Mouse (Mus musculus): ENCODE results near the gene Csnk1g1. TPM values are rescaled to one million over a fixed set of nuclear protein-coding genes. Genes with fewer than 3 reads are reported as not detected.

Csnk1g1 gene
- polyA plus RNA-seq, 1 experiment from 2014 or later = 3.1 TPM

GRCm38 (mm10) chr9:65913976-65914375, 5.3 kb downstream of the Csnk1g1 start:
- H3K4me3 ChIP-seq (replicated peaks) = no peak overlapping the region
- no peak overlapping the region for H3K27ac ChIP-seq (replicated peaks)
- no peak overlapping the region for H3K4me2 ChIP-seq
- H3K27me3 ChIP-seq = no peaks in the 10 kb centered on the region
- no peak for ATAC-seq (ENCODE audit: insufficient read depth)
- no peak overlapping the region for H3K9ac ChIP-seq
- H3K4me1 ChIP-seq (replicated peaks) = peaks cover 40% of the 10 kb centered on the region
- 60% methylated on average over 2 of the region's 2 CpGs for WGBS (ENCODE audit: insufficient replicate concordance)
- H3K36me3 ChIP-seq (replicated peaks) = no peaks in the 10 kb centered on the region
- H3K9me3 ChIP-seq (replicated peaks) = no peaks in the 10 kb centered on the region

- Histone ChIP-seq H3K27ac (replicated peaks) (no peak overlapping the region), H3K9me3 (replicated peaks) (no peaks in the 10 kb centered on the region), H3K4me2 (no peak overlapping the region), H3K4me3 (replicated peaks) (no peak overlapping the region), H3K9ac (no peak overlapping the region), H3K27me3 (no peaks in the 10 kb centered on the region), H3K36me3 (replicated peaks) (no peaks in the 10 kb centered on the region), H3K4me1 (replicated peaks) (peaks cover 24% of the 10 kb centered on the region)
- peak; percentile 54 for ATAC-seq (ENCODE audit: insufficient read depth)
- 43% methylated on average over 1 of the region's 1 CpGs for WGBS (ENCODE audit: insufficient replicate concordance)
Observed at GRCm38 (mm10) chr9:65917015-65917414, 8.3 kb downstream of the Csnk1g1 start.

GRCm38 (mm10) chr9:65928456-65928855, 19.7 kb downstream of the Csnk1g1 start:
- Histone ChIP-seq H3K9me3 (replicated peaks) (no peaks in the 10 kb centered on the region), H3K4me2 (no peak overlapping the region), H3K4me1 (replicated peaks) (no peaks in the 10 kb centered on the region), H3K27me3 (no peaks in the 10 kb centered on the region), H3K27ac (replicated peaks) (no peak overlapping the region), H3K36me3 (replicated peaks) (no peaks in the 10 kb centered on the region), H3K9ac (no peak overlapping the region), H3K4me3 (replicated peaks) (no peak overlapping the region)
- ATAC-seq (ENCODE audit: insufficient read depth) = no peak

GRCm38 (mm10) chr9:65929826-65930225, 21.1 kb downstream of the Csnk1g1 start:
- Histone ChIP-seq H3K9ac (no peak overlapping the region), H3K4me3 (replicated peaks) (no peak overlapping the region), H3K9me3 (replicated peaks) (no peaks in the 10 kb centered on the region), H3K27ac (replicated peaks) (no peak overlapping the region), H3K36me3 (replicated peaks) (no peaks in the 10 kb centered on the region), H3K27me3 (no peaks in the 10 kb centered on the region), H3K4me1 (replicated peaks) (no peaks in the 10 kb centered on the region), H3K4me2 (no peak overlapping the region)
- ATAC-seq (ENCODE audit: insufficient read depth) = no peak

GRCm38 (mm10) chr9:65937566-65937965, 28.8 kb downstream of the Csnk1g1 start:
- Histone ChIP-seq H3K9me3 (replicated peaks) (no peaks in the 10 kb centered on the region), H3K27me3 (no peaks in the 10 kb centered on the region), H3K27ac (replicated peaks) (no peak overlapping the region), H3K9ac (no peak overlapping the region), H3K4me1 (replicated peaks) (no peaks in the 10 kb centered on the region), H3K4me3 (replicated peaks) (no peak overlapping the region), H3K36me3 (replicated peaks) (no peaks in the 10 kb centered on the region), H3K4me2 (no peak overlapping the region)
- ATAC-seq (ENCODE audit: insufficient read depth) = no peak
- 70% methylated on average over 2 of the region's 2 CpGs for WGBS (ENCODE audit: insufficient replicate concordance)

- Histone ChIP-seq H3K4me3 (replicated peaks) (no peak overlapping the region), H3K27ac (replicated peaks) (no peak overlapping the region), H3K9me3 (replicated peaks) (no peaks in the 10 kb centered on the region), H3K4me2 (no peak overlapping the region), H3K27me3 (no peaks in the 10 kb centered on the region), H3K9ac (no peak overlapping the region), H3K4me1 (replicated peaks) (no peaks in the 10 kb centered on the region), H3K36me3 (replicated peaks) (0 out of 2 replicates have a peak, but pooled peaks cover 3% of the 10 kb centered on the region)
- no peak for ATAC-seq (ENCODE audit: insufficient read depth)
- WGBS (ENCODE audit: insufficient replicate concordance) = 72% methylated on average over 3 of the region's 3 CpGs
Observed at GRCm38 (mm10) chr9:65951082-65951587, 42.4 kb downstream of the Csnk1g1 start.

- ATAC-seq (ENCODE audit: insufficient read depth) = no peak
- H3K27ac ChIP-seq (replicated peaks) = no peak overlapping the region
- no peak overlapping the region for H3K9ac ChIP-seq
- H3K36me3 ChIP-seq (replicated peaks) = no peaks in the 10 kb centered on the region
- H3K4me2 ChIP-seq = no peak overlapping the region
- no peaks in the 10 kb centered on the region for H3K27me3 ChIP-seq
- H3K9me3 ChIP-seq (replicated peaks) = no peaks in the 10 kb centered on the region
- H3K4me1 ChIP-seq (replicated peaks) = no peaks in the 10 kb centered on the region
- WGBS (ENCODE audit: insufficient replicate concordance) = 43% methylated on average over 3 of the region's 3 CpGs
- no peak overlapping the region for H3K4me3 ChIP-seq (replicated peaks)
Observed at GRCm38 (mm10) chr9:65970009-65970408, 61.3 kb downstream of the Csnk1g1 start.

- Histone ChIP-seq H3K4me3 (replicated peaks) (no peak overlapping the region), H3K27ac (replicated peaks) (no peak overlapping the region)
- WGBS (ENCODE audit: insufficient replicate concordance) = 69% methylated on average over 2 of the region's 2 CpGs
Observed at GRCm38 (mm10) chr9:65973206-65973605, 64.5 kb downstream of the Csnk1g1 start.

GRCm38 (mm10) chr9:65975886-65976285, 67.2 kb downstream of the Csnk1g1 start:
- Histone ChIP-seq H3K36me3 (replicated peaks) (no peaks in the 10 kb centered on the region), H3K4me1 (replicated peaks) (no peaks in the 10 kb centered on the region), H3K27me3 (no peaks in the 10 kb centered on the region), H3K9ac (no peak overlapping the region), H3K27ac (replicated peaks) (no peak overlapping the region), H3K4me2 (no peak overlapping the region), H3K4me3 (replicated peaks) (no peak overlapping the region), H3K9me3 (replicated peaks) (no peaks in the 10 kb centered on the region)
- ATAC-seq (ENCODE audit: insufficient read depth) = no peak

More at GRCm38 (mm10) chr9:65973206-65973605, 64.5 kb downstream of the Csnk1g1 start:
- no peak for ATAC-seq (ENCODE audit: insufficient read depth)
- H3K4me1 ChIP-seq (replicated peaks) = no peaks in the 10 kb centered on the region
- no peaks in the 10 kb centered on the region for H3K9me3 ChIP-seq (replicated peaks)
- H3K27me3 ChIP-seq = no peaks in the 10 kb centered on the region
- H3K9ac ChIP-seq = no peak overlapping the region
- H3K36me3 ChIP-seq (replicated peaks) = no peaks in the 10 kb centered on the region
- no peak overlapping the region for H3K4me2 ChIP-seq

- H3K9me3 ChIP-seq (replicated peaks) = no peaks in the 10 kb centered on the region
- H3K9ac ChIP-seq = no peak overlapping the region
- H3K4me1 ChIP-seq (replicated peaks) = no peaks in the 10 kb centered on the region
- no peaks in the 10 kb centered on the region for H3K27me3 ChIP-seq
- H3K4me2 ChIP-seq = no peak overlapping the region
- no peak overlapping the region for H3K4me3 ChIP-seq (replicated peaks)
- no peak overlapping the region for H3K27ac ChIP-seq (replicated peaks)
- no peak for ATAC-seq (ENCODE audit: insufficient read depth)
- 22% methylated on average over 1 of the region's 1 CpGs for WGBS (ENCODE audit: insufficient replicate concordance)
- no peaks in the 10 kb centered on the region for H3K36me3 ChIP-seq (replicated peaks)
Observed at GRCm38 (mm10) chr9:65982841-65983240, 74.1 kb downstream of the Csnk1g1 start.

- Histone ChIP-seq H3K9me3 (replicated peaks) (no peaks in the 10 kb centered on the region), H3K4me3 (replicated peaks) (no peak overlapping the region), H3K4me2 (no peak overlapping the region), H3K36me3 (replicated peaks) (no peaks in the 10 kb centered on the region), H3K27ac (replicated peaks) (no peak overlapping the region), H3K9ac (no peak overlapping the region), H3K4me1 (replicated peaks) (no peaks in the 10 kb centered on the region), H3K27me3 (no peaks in the 10 kb centered on the region)
- whole genome bisulfite sequencing (ENCODE audit: insufficient replicate concordance) = 84% methylated on average over 5 of the region's 5 CpGs
- no peak for ATAC-seq (ENCODE audit: insufficient read depth)
Observed at GRCm38 (mm10) chr9:65987021-65987420, 78.3 kb downstream of the Csnk1g1 start.

- H3K9me3 ChIP-seq (replicated peaks) = no peaks in the 10 kb centered on the region
- no peak overlapping the region for H3K4me2 ChIP-seq
- H3K27me3 ChIP-seq = no peaks in the 10 kb centered on the region
- H3K9ac ChIP-seq = no peak overlapping the region
- 82% methylated on average over 7 of the region's 7 CpGs for WGBS (ENCODE audit: insufficient replicate concordance)
- no peak overlapping the region for H3K27ac ChIP-seq (replicated peaks)
- no peak overlapping the region for H3K4me3 ChIP-seq (replicated peaks)
- H3K36me3 ChIP-seq (replicated peaks) = no peaks in the 10 kb centered on the region
- H3K4me1 ChIP-seq (replicated peaks) = no peaks in the 10 kb centered on the region
- ATAC-seq (ENCODE audit: insufficient read depth) = no peak
Observed at GRCm38 (mm10) chr9:65995603-65996376, 87.1 kb downstream of the Csnk1g1 start.
